8 mouse cellular contexts compared by ENCODE assay signal in the genomic region with DNA sequence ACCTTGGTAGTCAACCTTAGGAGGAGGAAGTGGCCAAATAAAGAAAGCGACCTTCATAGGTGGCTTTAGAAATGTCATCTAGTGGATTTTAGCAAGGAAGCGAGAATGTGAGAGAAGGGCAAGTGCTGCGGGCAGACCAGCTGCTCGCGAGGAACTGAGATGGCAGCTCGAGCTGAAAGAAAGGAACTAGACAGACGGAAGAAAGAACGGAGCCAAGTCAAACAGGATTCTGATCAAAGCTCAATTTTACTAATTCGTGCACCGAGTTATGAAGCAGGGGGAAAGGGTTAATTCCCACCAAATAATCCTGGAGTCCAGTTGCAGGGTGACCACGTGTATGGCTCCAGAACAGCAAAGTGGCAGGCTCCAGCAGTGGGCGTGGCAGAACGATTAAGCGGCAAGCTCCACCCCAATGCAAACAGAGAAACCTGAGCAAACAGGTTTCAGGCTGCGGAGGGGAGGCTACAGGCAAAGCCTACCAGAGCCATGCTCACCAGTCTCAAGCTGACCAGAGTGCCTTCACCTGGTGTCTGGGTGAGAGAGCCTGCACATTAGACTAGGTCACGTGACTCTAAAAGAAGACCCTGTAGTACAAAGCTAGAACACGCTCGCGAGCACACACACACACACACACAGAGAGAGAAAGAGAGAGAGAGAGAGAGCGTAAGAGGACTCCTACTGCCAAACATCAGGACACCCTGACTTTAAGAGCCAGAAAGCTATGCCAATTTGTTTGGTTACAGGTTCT.
DNase-seq lines count a peak whose midpoint lies in the region; ATAC-seq lines count a peak whose summit lies in the region.

No protein-coding gene starts in this region.

- H3K9me3 ChIP-seq in embryonic facial prominence, embryonic 15.5 days (replicated peaks) = no peaks in the 10 kb centered on the region
- H3K9me3 ChIP-seq in limb, embryonic 11.5 days (ENCODE audit: control insufficient read depth, low read length) = no peaks in the 10 kb centered on the region

- 0 out of 2 replicates have a peak overlapping the region, but pooled peaks have one; percentile 3 for H3K4me3 ChIP-seq in embryonic facial prominence, embryonic 15.5 days (replicated peaks)
- no peak overlapping the region for H3K4me3 ChIP-seq in limb, embryonic 11.5 days (ENCODE audit: low read depth, low read length)

- peak; percentile 47 for ATAC-seq in embryonic facial prominence, embryonic 15.5 days (ENCODE audit: insufficient number of reproducible peaks, low FRiP score, low TSS enrichment, low read depth)
- peak; percentile 59; the same call in 1 of the 2 replicates for ATAC-seq in limb, embryonic 11.5 days (ENCODE audit: insufficient number of reproducible peaks, low FRiP score, low TSS enrichment, low read depth)

- no peaks in the 10 kb centered on the region; the same call in 1 of the 2 replicates for H3K4me1 ChIP-seq in embryonic facial prominence, embryonic 15.5 days
- H3K4me1 ChIP-seq in limb, embryonic 11.5 days (ENCODE audit: control insufficient read depth, insufficient read depth, low read length) = 0 out of 2 replicates have a peak, but pooled peaks cover 5% of the 10 kb centered on the region

- peak; percentile 16 for DNase-seq in kidney, adult 11 months
- DNase-seq in kidney, adult 8-10 months = no peak
- peak; percentile 68 for DNase-seq in limb, embryonic 11.5 days (ENCODE audit: low spot score)
- DNase-seq in naive thymus-derived CD4-positive, alpha-beta T cell, adult 2 months (ENCODE audit: low read depth) = peak; percentile 9
- no peak for DNase-seq in layer of hippocampus, postnatal 36 days
- DNase-seq in ovary, adult 18-20 months (ENCODE audit: low spot score) = no peak
- DNase-seq in retina, embryonic 14.5 days (ENCODE audit: low spot score) = no peak

- no peak overlapping the region for H3K27ac ChIP-seq in embryonic facial prominence, embryonic 15.5 days (replicated peaks)
- H3K27ac ChIP-seq in limb, embryonic 11.5 days (replicated peaks; ENCODE audit: low read depth, low read length) = no peak overlapping the region

- WGBS in embryonic facial prominence, embryonic 15.5 days = 42% methylated on average over 20 of the region's 20 CpGs
- 47% methylated on average over 20 of the region's 20 CpGs for WGBS in limb, embryonic 11.5 days

- H3K27me3 ChIP-seq in embryonic facial prominence, embryonic 15.5 days = no peaks in the 10 kb centered on the region
- no peaks in the 10 kb centered on the region for H3K27me3 ChIP-seq in limb, embryonic 11.5 days (ENCODE audit: control insufficient read depth, insufficient read depth, low read length)

- H3K36me3 ChIP-seq in embryonic facial prominence, embryonic 15.5 days = no peaks in the 10 kb centered on the region
- no peaks in the 10 kb centered on the region for H3K36me3 ChIP-seq in limb, embryonic 11.5 days (ENCODE audit: control insufficient read depth, insufficient read depth, low read length)

- H3K9ac ChIP-seq in embryonic facial prominence, embryonic 15.5 days = no peak overlapping the region
- no peak overlapping the region for H3K9ac ChIP-seq in limb, embryonic 11.5 days (ENCODE audit: low read length)

- peak overlapping the region; percentile 36 for H3K4me2 ChIP-seq in embryonic facial prominence, embryonic 15.5 days (replicated peaks)
- no peak overlapping the region for H3K4me2 ChIP-seq in limb, embryonic 11.5 days (ENCODE audit: low read depth, severe bottlenecking)

Comparison
In these comparisons a context has a peak if more than half of its experiments do, and no peak if none do; other contexts are left out.
1. DNase-seq: peak in kidney, adult 11 months (single experiment), limb, embryonic 11.5 days (single experiment) and naive thymus-derived CD4-positive, alpha-beta T cell, adult 2 months (single experiment); none in kidney, adult 8-10 months (0 of 2), layer of hippocampus, postnatal 36 days (0 of 2), ovary, adult 18-20 months (single experiment) and retina, embryonic 14.5 days (single experiment).